Mouse (Mus musculus): Measurements from ENCODE around the gene E130308A19Rik. TPM values are rescaled to one million over a fixed set of nuclear protein-coding genes. Genes with fewer than 3 reads are reported as not detected.

The E130308A19Rik gene
- polyA plus RNA-seq, 1 experiment from 2014 or later, result 29.3 TPM

DNA sequence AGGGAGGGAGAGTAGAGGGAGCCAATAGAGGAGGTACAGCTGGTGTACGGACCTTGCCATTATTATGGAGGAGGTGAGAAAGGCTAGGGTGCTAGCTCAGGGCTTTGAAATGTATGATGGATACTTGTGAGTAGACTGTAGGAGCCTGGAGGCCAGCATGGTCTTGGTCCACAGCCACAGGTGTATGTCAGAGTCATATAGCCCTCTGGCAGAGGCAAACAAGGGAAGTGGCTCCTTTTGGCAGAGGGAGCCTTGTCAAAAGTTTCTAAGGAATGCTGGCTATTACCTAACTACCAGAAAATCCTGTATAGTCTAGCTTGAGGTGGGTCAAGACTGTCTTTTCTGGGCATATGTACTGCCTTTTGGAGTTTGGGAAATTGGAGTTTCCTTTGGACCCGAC lies 14.7 kb downstream of the E130308A19Rik start:
- no peaks in the 10 kb centered on the region for H3K27me3 ChIP-seq (ENCODE audit: insufficient read depth, low read length)
- no peak overlapping the region for H3K27ac ChIP-seq (ENCODE audit: low read depth)
- no peak overlapping the region for H3K9ac ChIP-seq
- 59% methylated on average over 2 of the region's 2 CpGs for WGBS
- no peaks in the 10 kb centered on the region for H3K36me3 ChIP-seq (ENCODE audit: insufficient read depth)
- no peak overlapping the region for H3K4me3 ChIP-seq (ENCODE audit: low read depth, low read length)
- peaks cover 11% of the 10 kb centered on the region; the same call in 1 of the 2 replicates for H3K4me1 ChIP-seq (ENCODE audit: insufficient read depth)
- ATAC-seq (ENCODE audit: insufficient read depth) (peak; percentile 47; the same call in 1 of the 2 replicates), DNase-seq (peak; percentile 15)
- no peak for TF ChIP-seq CTCF (IDR thresholded peaks at IDR 0.05; ENCODE audit: low read depth)
- no peak overlapping the region for H3K4me2 ChIP-seq
- H3K9me3 ChIP-seq (ENCODE audit: low read depth, low read length), result no peaks in the 10 kb centered on the region

- no peak for TF ChIP-seq CTCF (IDR thresholded peaks at IDR 0.05; ENCODE audit: low read depth)
- no peak overlapping the region for H3K9ac ChIP-seq
- 83% methylated on average over 3 of the region's 3 CpGs for WGBS
- H3K4me1 ChIP-seq (ENCODE audit: insufficient read depth), result peaks cover 11% of the 10 kb centered on the region; the same call in 1 of the 2 replicates
- H3K4me3 ChIP-seq (ENCODE audit: low read depth, low read length), result no peak overlapping the region
- DNase-seq (no peak), ATAC-seq (ENCODE audit: insufficient read depth) (no peak)
- H3K27ac ChIP-seq (ENCODE audit: low read depth), result no peak overlapping the region
- no peak overlapping the region for H3K4me2 ChIP-seq
- no peaks in the 10 kb centered on the region for H3K36me3 ChIP-seq (ENCODE audit: insufficient read depth)
- H3K9me3 ChIP-seq (ENCODE audit: low read depth, low read length), result no peaks in the 10 kb centered on the region
- no peaks in the 10 kb centered on the region for H3K27me3 ChIP-seq (ENCODE audit: insufficient read depth, low read length)
Observed at GRCm38 (mm10) chr4:59642039-59642438, 16.0 kb downstream of the E130308A19Rik start.

- TF ChIP-seq CTCF (IDR thresholded peaks at IDR 0.05; ENCODE audit: low read depth), result no peak
- ATAC-seq (ENCODE audit: insufficient read depth) (no peak), DNase-seq (no peak)
- Histone ChIP-seq H3K4me2 (no peak overlapping the region), H3K9ac (no peak overlapping the region), H3K9me3 (ENCODE audit: low read depth, low read length) (no peaks in the 10 kb centered on the region), H3K4me3 (ENCODE audit: low read depth, low read length) (no peak overlapping the region), H3K27me3 (ENCODE audit: insufficient read depth, low read length) (no peaks in the 10 kb centered on the region), H3K36me3 (ENCODE audit: insufficient read depth) (no peaks in the 10 kb centered on the region), H3K27ac (ENCODE audit: low read depth) (no peak overlapping the region), H3K4me1 (ENCODE audit: insufficient read depth) (peaks cover 11% of the 10 kb centered on the region; the same call in 1 of the 2 replicates)
- WGBS, result 74% methylated on average over 2 of the region's 2 CpGs
Observed at GRCm38 (mm10) chr4:59642657-59643056, 16.6 kb downstream of the E130308A19Rik start.

GRCm38 (mm10) chr4:59644431-59644830 lies 18.4 kb downstream of the E130308A19Rik start:
- H3K9me3 ChIP-seq (ENCODE audit: low read depth, low read length), result no peaks in the 10 kb centered on the region
- no peak for DNase-seq
- peaks cover 6% of the 10 kb centered on the region; the same call in 1 of the 2 replicates for H3K4me1 ChIP-seq (ENCODE audit: insufficient read depth)
- TF ChIP-seq CTCF (IDR thresholded peaks at IDR 0.05; ENCODE audit: low read depth), result no peak
- 74% methylated on average over 3 of the region's 3 CpGs for WGBS
- H3K9ac ChIP-seq, result no peak overlapping the region
- no peak for ATAC-seq (ENCODE audit: insufficient read depth)
- no peak overlapping the region for H3K4me3 ChIP-seq (ENCODE audit: low read depth, low read length)
- no peaks in the 10 kb centered on the region for H3K27me3 ChIP-seq (ENCODE audit: insufficient read depth, low read length)
- H3K27ac ChIP-seq (ENCODE audit: low read depth), result no peak overlapping the region
- H3K4me2 ChIP-seq, result no peak overlapping the region
- no peaks in the 10 kb centered on the region for H3K36me3 ChIP-seq (ENCODE audit: insufficient read depth)

- 87% methylated on average over 4 of the region's 4 CpGs for WGBS
- no peaks in the 10 kb centered on the region for H3K9me3 ChIP-seq (ENCODE audit: low read depth, low read length)
- H3K36me3 ChIP-seq (ENCODE audit: insufficient read depth), result no peaks in the 10 kb centered on the region
- no peak overlapping the region for H3K4me3 ChIP-seq (ENCODE audit: low read depth, low read length)
- no peak overlapping the region for H3K27ac ChIP-seq (ENCODE audit: low read depth)
- H3K27me3 ChIP-seq (ENCODE audit: insufficient read depth, low read length), result no peaks in the 10 kb centered on the region
- ATAC-seq (ENCODE audit: insufficient read depth) (no peak), DNase-seq (no peak)
- TF ChIP-seq CTCF (IDR thresholded peaks at IDR 0.05; ENCODE audit: low read depth), result no peak
- H3K4me1 ChIP-seq (ENCODE audit: insufficient read depth), result peaks cover 6% of the 10 kb centered on the region; the same call in 1 of the 2 replicates
- no peak overlapping the region for H3K4me2 ChIP-seq
- H3K9ac ChIP-seq, result no peak overlapping the region
Observed at GRCm38 (mm10) chr4:59644992-59645391, 19.0 kb downstream of the E130308A19Rik start.

DNA sequence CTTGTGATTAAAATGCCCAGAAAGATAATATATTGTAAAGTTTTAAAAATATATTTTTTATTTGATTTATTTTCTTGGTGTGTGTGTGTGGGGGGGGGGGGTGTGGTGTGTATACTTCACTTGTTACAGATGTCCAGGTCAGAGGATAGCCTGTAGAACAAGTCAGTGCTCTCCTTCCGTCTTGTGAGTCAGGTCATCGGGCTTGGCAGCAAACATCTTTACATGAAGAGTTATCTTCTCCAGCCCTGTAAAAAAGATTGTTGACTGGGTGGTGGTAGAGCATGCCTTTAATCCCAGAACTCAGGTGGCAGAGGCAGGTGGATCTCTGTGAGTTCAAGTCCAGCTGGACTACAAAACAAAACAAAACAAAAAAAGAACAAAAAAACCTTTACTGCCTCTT lies 19.6 kb downstream of the E130308A19Rik start:
- no peaks in the 10 kb centered on the region for H3K9me3 ChIP-seq (ENCODE audit: low read depth, low read length)
- 89% methylated on average over 2 of the region's 2 CpGs for WGBS

GRCm38 (mm10) chr4:59646020-59646696 lies 20.1 kb downstream of the E130308A19Rik start:
- DNase-seq, result no peak
- no peak for ATAC-seq (ENCODE audit: insufficient read depth)
- WGBS, result 83% methylated on average over 10 of the region's 10 CpGs
- H3K27ac ChIP-seq (ENCODE audit: low read depth), result no peak overlapping the region
- H3K4me3 ChIP-seq (ENCODE audit: low read depth, low read length), result no peak overlapping the region
- H3K4me2 ChIP-seq, result no peak overlapping the region
- TF ChIP-seq CTCF (IDR thresholded peaks at IDR 0.05; ENCODE audit: low read depth), result no peak
- no peaks in the 10 kb centered on the region for H3K9me3 ChIP-seq (ENCODE audit: low read depth, low read length)
- no peak overlapping the region for H3K9ac ChIP-seq
- H3K27me3 ChIP-seq (ENCODE audit: insufficient read depth, low read length), result no peaks in the 10 kb centered on the region
- no peaks in the 10 kb centered on the region for H3K36me3 ChIP-seq (ENCODE audit: insufficient read depth)
- H3K4me1 ChIP-seq (ENCODE audit: insufficient read depth), result no peaks in the 10 kb centered on the region

More for the DNA sequence above, 19.6 kb downstream of the E130308A19Rik start:
- DNase-seq (no peak), ATAC-seq (ENCODE audit: insufficient read depth) (no peak)
- H3K9ac ChIP-seq, result no peak overlapping the region
- peaks cover 4% of the 10 kb centered on the region; the same call in 1 of the 2 replicates for H3K4me1 ChIP-seq (ENCODE audit: insufficient read depth)
- H3K4me2 ChIP-seq, result no peak overlapping the region
- H3K36me3 ChIP-seq (ENCODE audit: insufficient read depth), result no peaks in the 10 kb centered on the region
- no peak for TF ChIP-seq CTCF (IDR thresholded peaks at IDR 0.05; ENCODE audit: low read depth)
- no peaks in the 10 kb centered on the region for H3K27me3 ChIP-seq (ENCODE audit: insufficient read depth, low read length)
- no peak overlapping the region for H3K4me3 ChIP-seq (ENCODE audit: low read depth, low read length)
- H3K27ac ChIP-seq (ENCODE audit: low read depth), result no peak overlapping the region
